Mouse (Mus musculus): Measurements from ENCODE around the gene Cyb561.

Gene Cyb561

GRCm38 (mm10) chr11:105952911-105953386, at the start of gene Cyb561:
Cyb561 (minus strand) TSS chr11:105953336.
- DNase-seq: no peak

GRCm38 (mm10) chr11:106001718-106002117, 48.6 kb upstream of the Cyb561 start:
- DNase-seq: no peak

GRCm38 (mm10) chr11:106000062-106000461, 46.9 kb upstream of the Cyb561 start:
- no peak for DNase-seq

GRCm38 (mm10) chr11:105994375-105994774, 41.2 kb upstream of the Cyb561 start, which contains the start of gene Ace3:
Ace3 (plus strand) TSS chr11:105994675.
- no peak for DNase-seq

- no peak for DNase-seq
These were observed 37.1 kb upstream of the Cyb561 start for GRCm38 (mm10) chr11:105990231-105990630.

GRCm38 (mm10) chr11:105989446-105989845, 36.3 kb upstream of the Cyb561 start:
- no peak for DNase-seq

- no peak for DNase-seq
These were observed 34.3 kb upstream of the Cyb561 start for GRCm38 (mm10) chr11:105987446-105987845.

GRCm38 (mm10) chr11:105984452-105984851, 31.3 kb upstream of the Cyb561 start:
- DNase-seq: no peak

GRCm38 (mm10) chr11:105978634-105979033, 25.5 kb upstream of the Cyb561 start:
- no peak for DNase-seq

- no peak for DNase-seq
These were observed 25.1 kb upstream of the Cyb561 start for GRCm38 (mm10) chr11:105978232-105978631.

- DNase-seq: no peak
These were observed 22.5 kb upstream of the Cyb561 start for GRCm38 (mm10) chr11:105975636-105976035.

GRCm38 (mm10) chr11:105975050-105975449, 21.9 kb upstream of the Cyb561 start:
- no peak for DNase-seq

- DNase-seq: no peak
These were observed 21.5 kb upstream of the Cyb561 start for GRCm38 (mm10) chr11:105974593-105974992.

GRCm38 (mm10) chr11:105969516-105969915, 16.4 kb upstream of the Cyb561 start:
- DNase-seq: peak; percentile 44

GRCm38 (mm10) chr11:105968948-105969347, 15.8 kb upstream of the Cyb561 start:
- DNase-seq: no peak

GRCm38 (mm10) chr11:105967741-105968574, 14.8 kb upstream of the Cyb561 start, which contains the start of gene Ace:
Ace (plus strand) TSS chr11:105967945.
- peak; percentile 38 for DNase-seq

GRCm38 (mm10) chr11:105966288-105966687, 13.2 kb upstream of the Cyb561 start:
- DNase-seq: no peak

- DNase-seq: no peak
These were observed 11.6 kb upstream of the Cyb561 start for GRCm38 (mm10) chr11:105964691-105965090.

GRCm38 (mm10) chr11:105959355-105959754, 6.2 kb upstream of the Cyb561 start:
- peak; percentile 41 for DNase-seq

GRCm38 (mm10) chr11:105958566-105958965, 5.4 kb upstream of the Cyb561 start:
- DNase-seq: no peak

GRCm38 (mm10) chr11:105957501-105957900, 4.4 kb upstream of the Cyb561 start:
- DNase-seq: no peak

GRCm38 (mm10) chr11:105955815-105956430, 2.8 kb upstream of the Cyb561 start:
- no peak for DNase-seq

GRCm38 (mm10) chr11:105953402-105953801, 266 bp upstream of the Cyb561 start:
- no peak for DNase-seq

GRCm38 (mm10) chr11:105952111-105952510, 1.0 kb downstream of the Cyb561 start:
- DNase-seq: no peak

Data from right cerebral cortex, postnatal 14 days (tissue).